Mouse (Mus musculus) embryonic facial prominence, embryonic 12.5 days (tissue): ENCODE measurements at regions not wholly inside any gene's neighbourhood (a gene's known extent, or its start where the extent isn't known, plus 50 kb on each side); places are given as distances from the start of the nearest gene placed in this dataset.
A peak's percentile ranks its signal among the peaks of the same experiment; 100 is the strongest.

ENCODE experiments used
- ATAC-seq: fragments of 200-750 bp; cut with Nextera tagmentation; 2 replicates; pipeline ENCODE4 v1.8.0; 2017; ENCODE audit not compliant: insufficient number of reproducible peaks, insufficient read depth, low FRiP score, low TSS enrichment
- H3K27ac ChIP-seq: fragments of 300-500 bp; sonication (generic); 2 replicates; pipeline ENCODE4 v1.5.1; 2016; ENCODE audit warnings: mild to moderate bottlenecking
- H3K27me3 ChIP-seq: fragments of 300-500 bp; sonication (generic); 2 replicates; pipeline ENCODE4 v1.6.1; 2016; ENCODE audit warnings: mild to moderate bottlenecking, moderate library complexity
- H3K36me3 ChIP-seq: fragments of 300-500 bp; sonication (generic); 2 replicates; pipeline ENCODE4 v1.6.1; 2016; ENCODE audit warnings: mild to moderate bottlenecking
- H3K4me1 ChIP-seq: fragments of 300-500 bp; sonication (generic); 2 replicates; pipeline ENCODE4 v1.6.1; 2016
- H3K4me2 ChIP-seq: fragments of 300-500 bp; sonication (generic); replicated peaks from 2 replicates; pipeline ENCODE4 v1.6.1; 2016; ENCODE audit warnings: mild to moderate bottlenecking, moderate library complexity
- H3K4me3 ChIP-seq: fragments of 300-500 bp; sonication (generic); 2 replicates; pipeline ENCODE4 v1.5.1; 2016; ENCODE audit warnings: mild to moderate bottlenecking
- H3K9ac ChIP-seq: fragments of 300-500 bp; sonication (generic); 2 replicates; pipeline ENCODE4 v1.6.1; 2016; ENCODE audit warnings: mild to moderate bottlenecking, moderate library complexity
- H3K9me3 ChIP-seq: fragments of 300-500 bp; sonication (generic); 2 replicates; pipeline ENCODE4 v1.6.1; 2016; ENCODE audit warnings: mild to moderate bottlenecking, moderate library complexity
- whole genome bisulfite sequencing: fragments of 180-500 bp; shearing (Covaris S2); methylation state at CpG from one replicate; pipeline ENCODE4 v1.1.7; 2016; 5-methylcytosine and 5-hydroxymethylcytosine counted together

DNA sequence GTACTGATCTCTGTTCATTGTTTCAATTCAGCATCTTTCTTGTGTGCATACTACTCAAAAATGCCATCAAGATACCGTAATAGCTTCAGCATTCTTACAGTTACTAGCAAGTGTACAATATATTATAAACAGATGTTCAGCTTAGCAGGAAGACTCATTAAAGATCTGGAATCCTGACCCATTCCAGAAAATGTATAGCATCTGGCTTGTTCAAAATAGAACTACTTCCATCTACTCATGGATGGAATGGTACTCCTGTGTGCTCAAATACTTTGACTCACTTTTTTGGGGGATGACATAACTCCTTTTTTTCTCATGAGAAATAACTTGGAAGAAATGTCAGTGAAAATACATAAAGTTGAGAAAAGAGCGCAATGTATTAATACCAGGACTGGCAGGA lies 291.2 kb upstream of the Manea start:
- no peaks in the 10 kb centered on the region for H3K9me3 ChIP-seq
- no peak overlapping the region for H3K4me2 ChIP-seq
- ATAC-seq = no peak
- no peaks in the 10 kb centered on the region for H3K36me3 ChIP-seq
- 73% methylated on average over 2 of the region's 2 CpGs for WGBS
- no peaks in the 10 kb centered on the region for H3K27me3 ChIP-seq
- H3K27ac ChIP-seq = no peak overlapping the region
- H3K4me1 ChIP-seq = no peaks in the 10 kb centered on the region
- no peak overlapping the region for H3K9ac ChIP-seq
- H3K4me3 ChIP-seq = no peak overlapping the region

DNA sequence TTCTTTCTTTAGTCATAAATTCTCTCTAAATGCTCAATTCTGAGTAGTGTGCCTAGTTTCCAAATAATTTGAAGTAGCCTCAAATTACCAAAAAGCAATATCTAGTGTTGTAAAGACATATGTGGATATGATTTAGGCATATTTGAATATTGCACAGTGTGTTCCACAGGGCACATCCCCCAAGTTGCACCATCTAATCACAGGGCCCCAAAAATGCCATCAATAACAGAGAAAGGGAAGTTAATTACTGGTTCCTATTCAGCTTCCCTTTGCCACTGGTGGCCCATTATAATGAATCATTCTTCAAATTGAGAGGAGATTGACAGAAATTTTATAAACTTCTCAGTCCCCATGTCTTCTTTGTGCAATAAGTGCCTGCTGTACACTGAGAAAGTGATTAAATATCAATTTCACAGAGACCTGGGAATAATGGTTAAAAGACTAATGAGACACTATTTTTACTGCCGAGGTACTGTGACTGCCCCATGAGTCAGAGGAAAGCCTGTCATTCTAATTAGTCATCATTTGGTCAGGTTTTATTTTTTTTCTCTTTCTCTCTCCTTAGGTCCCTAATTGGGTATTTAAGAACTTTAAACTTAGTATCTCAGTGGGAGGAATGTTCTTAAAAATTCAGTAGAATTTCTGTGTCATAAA lies 284.0 kb upstream of the Manea start:
- 44% methylated on average over 1 of the region's 1 CpGs for WGBS
- H3K9me3 ChIP-seq = no peaks in the 10 kb centered on the region
- H3K27me3 ChIP-seq = no peaks in the 10 kb centered on the region
- no peak for ATAC-seq
- no peaks in the 10 kb centered on the region for H3K36me3 ChIP-seq
- H3K4me2 ChIP-seq = no peak overlapping the region
- H3K27ac ChIP-seq = no peak overlapping the region
- H3K9ac ChIP-seq = no peak overlapping the region
- H3K4me1 ChIP-seq = no peaks in the 10 kb centered on the region
- H3K4me3 ChIP-seq = no peak overlapping the region

DNA sequence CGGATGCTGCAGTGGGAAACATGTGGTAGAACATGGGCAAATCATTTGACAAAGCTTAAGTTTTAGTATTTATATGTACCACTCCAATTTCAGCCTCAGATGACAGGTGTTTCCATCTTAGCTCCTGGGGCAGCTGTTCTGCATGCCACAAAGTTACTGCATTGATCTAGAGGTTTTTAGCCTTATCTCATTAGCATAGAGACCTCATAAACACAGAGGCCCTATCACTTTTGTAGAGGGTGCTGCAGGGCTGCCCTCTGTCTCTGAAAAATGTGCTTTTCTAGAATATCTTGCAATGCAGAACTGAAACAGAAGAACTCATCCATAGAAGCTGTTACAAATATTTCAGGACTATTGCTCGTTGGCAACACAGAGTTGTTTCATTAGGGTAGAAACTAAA lies 283.0 kb upstream of the Manea start:
- no peaks in the 10 kb centered on the region for H3K9me3 ChIP-seq
- 73% methylated on average over 2 of the region's 2 CpGs for WGBS
- no peak overlapping the region for H3K9ac ChIP-seq
- no peaks in the 10 kb centered on the region for H3K4me1 ChIP-seq
- no peak for ATAC-seq
- H3K36me3 ChIP-seq = no peaks in the 10 kb centered on the region
- H3K4me2 ChIP-seq = no peak overlapping the region
- H3K27me3 ChIP-seq = no peaks in the 10 kb centered on the region
- no peak overlapping the region for H3K27ac ChIP-seq
- no peak overlapping the region for H3K4me3 ChIP-seq

DNA sequence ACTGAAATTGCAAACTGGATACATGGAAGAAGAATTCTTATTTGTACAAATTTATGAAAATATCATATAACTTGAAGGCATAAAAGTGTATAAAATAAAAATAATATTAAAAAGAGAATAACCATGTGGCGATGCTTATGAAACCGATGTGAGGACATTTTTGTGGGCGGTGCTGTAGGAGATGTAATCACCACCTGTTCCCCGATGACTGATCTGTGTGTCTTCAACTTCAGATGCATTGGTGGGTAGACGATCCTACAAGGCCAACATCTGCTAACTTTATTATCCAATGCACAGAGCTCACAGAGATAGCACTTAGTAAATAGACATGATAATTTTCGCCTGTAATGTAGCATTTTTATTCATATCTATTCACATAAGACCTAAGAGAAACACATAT lies 281.1 kb upstream of the Manea start:
- no peak overlapping the region for H3K4me2 ChIP-seq
- H3K36me3 ChIP-seq = no peaks in the 10 kb centered on the region
- H3K27ac ChIP-seq = no peak overlapping the region
- no peak overlapping the region for H3K9ac ChIP-seq
- no peaks in the 10 kb centered on the region for H3K4me1 ChIP-seq
- H3K27me3 ChIP-seq = no peaks in the 10 kb centered on the region
- H3K4me3 ChIP-seq = no peak overlapping the region
- ATAC-seq = no peak
- WGBS = 85% methylated on average over 6 of the region's 6 CpGs
- no peaks in the 10 kb centered on the region for H3K9me3 ChIP-seq

DNA sequence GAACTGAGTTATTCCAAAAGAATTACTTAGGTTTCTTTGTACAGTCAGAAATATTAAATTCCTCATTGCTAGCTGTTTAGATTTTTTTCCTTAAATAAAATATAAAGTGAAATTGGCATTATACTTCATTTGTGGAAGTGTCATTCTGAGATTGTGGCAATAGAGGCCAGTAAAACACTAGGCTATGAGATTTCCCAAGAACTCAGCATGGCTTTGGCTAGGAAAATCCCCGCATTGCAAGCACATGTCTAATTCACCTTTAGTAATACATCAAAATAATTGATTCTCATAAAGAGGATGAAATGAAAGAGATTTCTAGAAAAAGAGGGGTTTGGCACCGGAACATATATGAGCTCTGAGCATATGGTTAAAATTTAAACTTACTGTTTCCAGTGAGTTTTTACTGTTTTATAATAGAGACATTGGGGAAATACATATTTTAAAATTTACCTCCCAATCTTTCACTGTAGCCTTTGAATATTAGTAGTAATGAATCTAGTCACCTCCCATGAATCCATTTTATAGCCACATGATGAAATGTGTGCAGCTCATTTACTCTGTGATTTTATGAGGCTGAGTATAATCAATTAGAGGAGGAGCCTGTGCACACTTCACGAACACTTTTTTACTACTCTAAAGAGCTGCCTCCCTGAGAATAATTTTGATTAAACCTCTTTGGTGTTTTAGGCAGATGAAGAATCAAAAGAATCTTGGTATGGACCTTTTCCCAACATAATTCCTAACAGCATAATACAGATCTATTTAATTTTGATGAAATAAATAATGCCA lies 242.6 kb upstream of the Manea start:
- Histone ChIP-seq H3K4me3 (no peak overlapping the region), H3K9ac (no peak overlapping the region), H3K9me3 (no peaks in the 10 kb centered on the region), H3K36me3 (no peaks in the 10 kb centered on the region), H3K27ac (no peak overlapping the region), H3K4me2 (no peak overlapping the region), H3K27me3 (no peaks in the 10 kb centered on the region), H3K4me1 (no peaks in the 10 kb centered on the region)
- 64% methylated on average over 3 of the region's 3 CpGs for WGBS
- no peak for ATAC-seq

DNA sequence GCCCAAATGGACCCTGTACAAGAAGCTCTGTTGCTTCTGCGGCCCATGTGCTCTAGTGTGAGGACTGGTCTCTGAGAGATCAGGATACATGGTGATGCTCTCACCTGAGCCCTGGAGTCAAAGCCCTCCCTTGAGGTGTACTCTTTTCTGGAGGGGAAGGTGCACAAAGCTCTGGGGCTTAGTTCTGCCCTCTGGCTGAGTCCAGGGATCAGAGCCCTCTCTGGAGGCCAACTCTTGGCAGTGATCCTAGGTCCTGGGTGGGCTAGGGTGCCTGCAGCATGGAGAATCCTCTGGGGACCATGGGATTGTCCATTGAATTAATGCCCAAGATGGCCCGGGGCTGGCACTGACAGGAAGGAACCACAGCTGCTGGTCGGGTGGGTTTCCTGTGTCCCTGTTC lies 209.0 kb upstream of the Manea start:
- H3K4me2 ChIP-seq = no peak overlapping the region
- no peak overlapping the region for H3K9ac ChIP-seq
- H3K4me1 ChIP-seq = no peaks in the 10 kb centered on the region
- no peak overlapping the region for H3K27ac ChIP-seq
- 0 out of 2 replicates have a peak, but pooled peaks have one; percentile 52 for ATAC-seq
- 89% methylated on average over 3 of the region's 3 CpGs for WGBS
- H3K36me3 ChIP-seq = no peaks in the 10 kb centered on the region
- H3K27me3 ChIP-seq = no peaks in the 10 kb centered on the region
- no peaks in the 10 kb centered on the region for H3K9me3 ChIP-seq
- H3K4me3 ChIP-seq = no peak overlapping the region

DNA sequence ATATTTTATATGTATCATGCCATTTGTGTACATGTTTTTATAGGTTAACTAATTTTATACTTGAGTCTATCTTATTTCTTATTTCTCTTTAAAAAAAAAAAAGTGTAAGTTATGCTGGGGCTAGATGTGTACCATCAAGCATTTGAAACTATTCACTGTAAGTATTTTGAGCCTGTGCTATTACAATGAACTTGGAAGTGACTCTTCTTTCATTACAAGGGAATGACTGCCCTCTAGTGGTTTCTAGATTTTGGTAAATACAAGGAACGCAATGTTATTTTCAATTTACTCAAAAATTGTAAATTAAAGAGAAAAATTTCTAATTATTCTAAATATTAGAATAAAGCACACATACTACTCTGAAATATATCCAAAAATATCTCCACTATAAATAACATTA lies 197.1 kb upstream of the Manea start:
- no peaks in the 10 kb centered on the region for H3K9me3 ChIP-seq
- no peak overlapping the region for H3K4me2 ChIP-seq
- ATAC-seq = no peak
- H3K4me1 ChIP-seq = no peaks in the 10 kb centered on the region
- H3K27me3 ChIP-seq = no peaks in the 10 kb centered on the region
- H3K36me3 ChIP-seq = no peaks in the 10 kb centered on the region
- no peak overlapping the region for H3K27ac ChIP-seq
- H3K9ac ChIP-seq = no peak overlapping the region
- H3K4me3 ChIP-seq = no peak overlapping the region
- 44% methylated on average over 1 of the region's 1 CpGs for WGBS

DNA sequence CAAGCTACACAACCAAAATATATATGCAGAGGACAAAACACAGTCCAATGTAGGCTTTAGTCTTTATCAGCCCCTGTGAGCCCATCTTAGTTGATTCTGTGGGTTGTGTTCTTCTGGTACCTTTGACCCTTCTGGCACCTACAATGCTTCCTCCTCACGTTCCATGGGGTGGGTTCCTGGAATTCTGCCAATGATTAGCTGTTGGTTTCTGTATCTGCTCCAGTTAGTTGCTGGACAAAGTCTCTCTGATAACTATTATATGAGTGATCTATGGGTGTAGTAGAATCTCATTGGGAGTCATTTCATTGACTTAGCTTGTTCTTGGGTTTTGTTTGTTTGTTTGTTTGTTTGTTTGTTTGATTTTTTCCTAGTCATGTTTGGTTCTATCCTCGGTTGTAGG lies 195.8 kb upstream of the Manea start:
- Histone ChIP-seq H3K4me3 (no peak overlapping the region), H3K27me3 (no peaks in the 10 kb centered on the region), H3K36me3 (no peaks in the 10 kb centered on the region), H3K4me1 (no peaks in the 10 kb centered on the region), H3K27ac (no peak overlapping the region), H3K9me3 (no peaks in the 10 kb centered on the region), H3K4me2 (no peak overlapping the region), H3K9ac (no peak overlapping the region)
- ATAC-seq = no peak
- 54% methylated on average over 2 of the region's 2 CpGs for WGBS

DNA sequence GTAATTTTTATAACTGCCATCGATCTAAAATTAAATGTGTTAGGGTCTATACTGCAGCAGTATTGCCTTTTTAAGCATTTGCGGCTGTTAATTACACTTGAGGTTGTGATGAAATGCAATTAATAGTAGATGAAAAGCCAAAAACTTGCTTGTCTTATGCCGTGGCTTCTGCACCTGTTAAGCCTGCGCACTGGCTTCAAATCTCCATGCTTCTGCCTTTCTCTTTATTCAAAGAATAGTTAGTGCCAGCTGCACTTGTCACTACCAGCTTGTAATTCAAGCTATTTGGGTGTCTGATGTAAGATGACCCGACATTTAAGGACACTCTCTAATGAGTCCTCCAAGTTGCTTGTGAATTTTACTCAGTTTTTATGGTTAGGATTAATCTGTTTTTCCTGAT lies 161.3 kb upstream of the Manea start:
- H3K4me1 ChIP-seq = no peaks in the 10 kb centered on the region
- no peak overlapping the region for H3K4me3 ChIP-seq
- no peaks in the 10 kb centered on the region for H3K27me3 ChIP-seq
- H3K36me3 ChIP-seq = no peaks in the 10 kb centered on the region
- H3K27ac ChIP-seq = no peak overlapping the region
- H3K4me2 ChIP-seq = no peak overlapping the region
- no peak overlapping the region for H3K9ac ChIP-seq
- H3K9me3 ChIP-seq = no peaks in the 10 kb centered on the region
- 84% methylated on average over 5 of the region's 5 CpGs for WGBS
- no peak for ATAC-seq

DNA sequence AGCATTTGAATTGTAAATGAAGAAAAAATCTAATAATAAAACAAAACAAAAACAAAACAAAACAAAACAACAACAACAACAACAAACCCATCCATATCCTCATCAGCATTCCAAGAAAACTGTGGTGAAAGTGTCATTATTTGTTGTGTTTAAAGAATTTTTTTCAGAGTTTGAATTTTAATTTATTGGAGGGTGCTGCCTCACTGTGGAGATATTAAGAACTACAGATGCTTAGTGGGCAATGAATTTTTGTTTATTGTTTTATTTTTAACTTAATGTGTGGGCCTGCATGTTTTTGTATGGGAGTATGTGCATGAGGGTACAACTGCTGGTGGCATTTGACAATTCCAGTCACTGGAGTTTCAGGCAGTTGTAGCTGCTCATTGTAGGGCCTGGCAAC lies 147.6 kb upstream of the Manea start:
- H3K4me1 ChIP-seq = no peaks in the 10 kb centered on the region
- H3K9ac ChIP-seq = no peak overlapping the region
- no peak overlapping the region for H3K4me2 ChIP-seq
- no peaks in the 10 kb centered on the region for H3K27me3 ChIP-seq
- no peak for ATAC-seq
- no peaks in the 10 kb centered on the region for H3K9me3 ChIP-seq
- H3K4me3 ChIP-seq = no peak overlapping the region
- no peaks in the 10 kb centered on the region for H3K36me3 ChIP-seq
- H3K27ac ChIP-seq = no peak overlapping the region

DNA sequence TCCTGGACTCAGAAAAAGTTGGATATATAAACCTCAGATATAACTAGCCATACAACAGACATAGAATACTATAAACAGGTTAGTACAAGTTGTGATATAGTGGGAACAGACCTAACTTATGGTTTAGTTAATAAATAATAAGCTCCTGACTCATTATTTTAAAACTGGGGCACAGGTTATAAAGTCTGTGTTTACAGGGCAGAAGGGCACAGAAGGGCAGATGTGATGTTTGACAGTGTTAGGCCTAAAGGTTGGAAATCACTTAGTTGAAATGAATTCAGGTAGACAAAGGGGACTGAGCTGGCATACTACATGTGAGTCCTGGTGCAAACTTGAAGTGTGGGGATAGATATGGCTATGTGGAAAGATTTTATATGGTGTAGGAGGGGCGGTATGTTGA lies 128.2 kb upstream of the Manea start:
- Histone ChIP-seq H3K36me3 (no peaks in the 10 kb centered on the region), H3K9me3 (no peaks in the 10 kb centered on the region), H3K4me2 (no peak overlapping the region), H3K4me3 (no peak overlapping the region), H3K9ac (no peak overlapping the region), H3K27ac (no peak overlapping the region), H3K27me3 (no peaks in the 10 kb centered on the region), H3K4me1 (no peaks in the 10 kb centered on the region)
- 88% methylated on average over 1 of the region's 1 CpGs for WGBS
- ATAC-seq = no peak

DNA sequence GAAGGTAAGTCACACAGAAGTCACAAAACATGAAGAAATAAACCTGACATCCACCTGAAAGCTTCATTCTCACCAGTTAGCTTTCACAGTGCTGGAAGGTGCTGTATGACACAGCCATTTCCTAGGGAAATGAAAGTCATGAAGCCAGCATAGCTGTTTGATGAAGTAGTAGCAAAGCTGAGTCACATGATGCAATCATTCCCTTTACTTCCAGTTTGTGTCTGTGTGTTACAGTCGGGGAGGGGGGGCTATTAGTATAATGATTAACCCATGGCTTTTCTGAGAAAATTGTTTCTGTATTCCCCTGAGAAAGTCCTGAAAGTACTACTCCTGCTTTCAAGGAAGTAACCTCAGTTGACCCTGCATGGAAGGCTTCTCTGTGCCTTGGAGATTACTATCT lies 94.8 kb upstream of the Manea start:
- H3K4me3 ChIP-seq = no peak overlapping the region
- no peak overlapping the region for H3K9ac ChIP-seq
- 37% methylated on average over 1 of the region's 1 CpGs for WGBS
- no peaks in the 10 kb centered on the region for H3K27me3 ChIP-seq
- ATAC-seq = no peak
- no peak overlapping the region for H3K27ac ChIP-seq
- no peaks in the 10 kb centered on the region for H3K4me1 ChIP-seq
- no peak overlapping the region for H3K4me2 ChIP-seq
- H3K36me3 ChIP-seq = no peaks in the 10 kb centered on the region
- H3K9me3 ChIP-seq = no peaks in the 10 kb centered on the region
